Mouse (Mus musculus) heart, embryonic 10.5 days (tissue): Measurements from ENCODE around the gene Syde2. TPM values are rescaled to one million over a fixed set of nuclear protein-coding genes. Genes with fewer than 3 reads are reported as not detected.
"Not testable (repeated sequence)": the region's sequence is repeated elsewhere in the genome, so short reads cannot be mapped to it uniquely, and the experiment has no call there.

Experiments
- DNase-seq: peaks from one replicate; pipeline ENCODE4 v3.0.0-alpha.2; 2017; ENCODE audit warnings: low spot score
- H3K27ac ChIP-seq: fragments of 300-500 bp; sonication (generic); 2 replicates; pipeline ENCODE4 v1.5.1; 2016; ENCODE audit warnings: mild to moderate bottlenecking
- H3K27me3 ChIP-seq: fragments of 300-500 bp; sonication (generic); 2 replicates; pipeline ENCODE4 v1.6.1; 2016; ENCODE audit warnings: mild to moderate bottlenecking; ENCODE audit not compliant: poor library complexity, insufficient read depth, severe bottlenecking
- H3K36me3 ChIP-seq: fragments of 300-500 bp; sonication (generic); 2 replicates; pipeline ENCODE4 v1.6.1; 2016; ENCODE audit warnings: mild to moderate bottlenecking, moderate library complexity
- H3K4me1 ChIP-seq: fragments of 300-500 bp; sonication (generic); 2 replicates; pipeline ENCODE4 v1.6.1; 2016; ENCODE audit warnings: mild to moderate bottlenecking
- H3K4me3 ChIP-seq: fragments of 300-500 bp; sonication (generic); 2 replicates; pipeline ENCODE4 v1.5.1; 2016; ENCODE audit warnings: mild to moderate bottlenecking, moderate library complexity
- H3K9me3 ChIP-seq: fragments of 300-500 bp; sonication (generic); 2 replicates; pipeline ENCODE4 v1.6.1; 2016; ENCODE audit warnings: mild to moderate bottlenecking, moderate library complexity
- WGBS: fragments of 180-500 bp; shearing (Covaris S2); methylation state at CpG from one replicate; pipeline ENCODE4 v1.1.7; 2016; 5-methylcytosine and 5-hydroxymethylcytosine counted together
- polyA plus RNA-seq: library from polyadenylated mRNA; unstranded; fragments of >200 nt; fragmentation: Nextera tagmentation; extraction: Ambion mirVana; gene quantifications from 2 replicates; pipeline ENCODE4 v1.2.1, GENCODE M21; 2016

The Syde2 gene
- polyA plus RNA-seq, 1 experiment from 2014 or later, result 3.1 TPM

DNA sequence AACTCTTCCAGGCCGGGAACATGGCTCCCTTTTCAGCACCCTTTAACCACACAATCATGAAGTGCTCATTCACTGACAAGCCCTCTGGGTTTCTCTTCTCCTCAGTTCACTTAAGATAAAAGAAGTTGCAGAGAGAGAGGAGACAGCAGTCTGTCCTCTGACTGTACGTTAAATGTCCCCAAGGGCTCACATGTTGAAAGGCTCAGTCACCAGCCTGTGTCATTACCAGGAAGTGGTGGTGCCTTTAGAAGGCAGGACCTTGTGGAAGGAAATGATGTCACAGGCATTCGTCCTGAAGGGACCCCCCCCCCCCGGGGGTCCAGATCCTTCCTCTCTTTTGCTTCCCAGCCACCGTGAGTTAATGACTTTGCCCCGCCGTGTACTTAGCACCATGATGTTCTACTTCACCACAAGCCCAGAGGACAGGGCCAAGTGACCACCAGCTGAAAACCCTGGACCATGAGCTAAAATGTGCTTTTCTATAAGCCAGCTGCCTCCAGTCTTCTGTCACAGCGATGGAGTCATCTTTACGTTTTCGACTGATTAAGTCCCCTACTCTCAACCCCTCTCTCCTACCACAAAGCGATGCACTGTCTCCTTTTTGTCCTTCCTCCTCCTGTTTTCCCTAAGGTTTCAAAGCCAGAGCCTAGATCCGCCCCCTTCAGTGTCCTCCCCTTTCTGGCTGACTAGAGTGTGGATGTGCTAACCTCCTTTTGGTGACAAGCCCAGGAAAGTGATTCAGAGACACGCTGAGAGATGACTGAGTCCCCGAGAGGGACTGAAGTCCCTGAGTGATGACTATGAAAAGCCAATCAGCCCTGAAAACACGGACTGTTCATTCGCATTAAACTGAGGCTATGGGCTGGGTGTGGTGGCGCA, 36.1 kb upstream of the Syde2 start:
- H3K36me3 ChIP-seq, result no peaks in the 10 kb centered on the region
- WGBS, result 46% methylated on average over 17 of the region's 17 CpGs
- no peaks in the 10 kb centered on the region for H3K27me3 ChIP-seq
- no peaks in the 10 kb centered on the region for H3K9me3 ChIP-seq
- H3K4me3 ChIP-seq, result no peak overlapping the region
- peak overlapping the region; percentile 67; the same call in 1 of the 2 replicates for H3K27ac ChIP-seq
- H3K4me1 ChIP-seq, result peaks cover 39% of the 10 kb centered on the region
- no peak for DNase-seq

DNA sequence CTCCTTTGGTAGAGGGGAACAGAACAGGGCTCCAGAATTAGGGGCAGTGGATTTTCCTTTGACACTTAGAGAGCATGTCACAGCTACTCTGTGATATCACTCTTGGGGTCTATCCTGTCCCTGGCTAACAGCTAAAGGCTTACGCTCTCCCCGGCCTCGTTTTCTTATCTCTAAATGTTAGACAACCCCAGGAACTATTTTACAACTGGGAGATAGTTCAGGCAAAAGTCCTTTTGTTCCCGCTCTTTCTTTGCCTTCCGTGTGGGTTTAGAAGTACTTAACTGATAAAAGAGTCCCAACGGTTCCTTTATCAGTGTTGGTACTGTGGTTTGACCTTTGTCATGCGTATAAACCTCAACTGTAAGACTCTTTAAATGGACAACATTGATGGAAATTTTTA, 34.7 kb upstream of the Syde2 start:
- Histone ChIP-seq H3K4me1 (peaks cover 28% of the 10 kb centered on the region), H3K27ac (peak overlapping the region; percentile 72; the same call in 1 of the 2 replicates), H3K36me3 (no peaks in the 10 kb centered on the region), H3K4me3 (no peak overlapping the region), H3K9me3 (no peaks in the 10 kb centered on the region), H3K27me3 (no peaks in the 10 kb centered on the region)
- no peak for DNase-seq
- WGBS, result 16% methylated on average over 7 of the region's 7 CpGs

DNA sequence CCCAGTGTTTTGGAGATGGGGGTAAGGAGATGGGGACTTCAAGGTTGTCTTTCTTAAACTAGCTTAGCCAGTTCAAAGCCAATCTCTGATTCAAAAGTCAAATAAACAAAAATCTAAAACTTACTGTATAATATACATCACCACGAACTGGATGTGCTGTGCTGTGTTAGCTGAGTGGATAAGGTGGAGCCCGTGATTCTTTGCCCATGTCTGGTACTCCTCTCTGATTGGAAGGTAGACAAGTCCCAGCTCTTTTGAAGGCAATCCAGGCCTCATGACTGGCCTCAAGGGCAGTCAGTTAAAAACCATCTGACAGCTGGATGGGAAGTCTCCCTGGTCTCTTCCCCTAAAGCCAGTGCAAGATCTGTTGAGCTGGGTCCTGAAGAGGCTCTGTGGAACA, 34.3 kb upstream of the Syde2 start:
- H3K27ac ChIP-seq, result no peak overlapping the region
- 67% methylated on average over 2 of the region's 2 CpGs for WGBS
- no peak overlapping the region for H3K4me3 ChIP-seq
- DNase-seq, result no peak
- H3K9me3 ChIP-seq, result no peaks in the 10 kb centered on the region
- H3K4me1 ChIP-seq, result peaks cover 28% of the 10 kb centered on the region
- no peaks in the 10 kb centered on the region for H3K36me3 ChIP-seq
- no peaks in the 10 kb centered on the region for H3K27me3 ChIP-seq

DNA sequence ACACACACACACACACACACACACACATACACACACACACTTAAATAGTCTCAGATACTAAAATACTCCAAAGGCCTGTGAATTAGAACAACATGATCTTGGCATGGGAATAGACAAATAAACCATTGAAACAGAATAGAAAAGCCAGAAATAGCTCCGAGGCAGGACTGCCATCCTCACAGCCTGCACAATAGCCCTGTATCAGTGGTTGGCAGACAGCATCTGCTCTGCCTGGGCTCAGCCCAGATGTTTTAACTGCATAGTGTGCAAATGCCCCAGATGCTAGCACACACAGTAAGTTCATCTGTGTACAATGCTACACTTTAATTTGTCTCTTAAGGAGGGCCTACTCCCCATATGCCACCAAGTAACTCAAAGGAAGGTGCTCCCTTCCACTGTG, 27.8 kb upstream of the Syde2 start:
- H3K27me3 ChIP-seq, result peaks cover 6% of the 10 kb centered on the region; the same call in 1 of the 2 replicates
- no peak overlapping the region for H3K4me3 ChIP-seq
- WGBS, result 58% methylated on average over 1 of the region's 1 CpGs
- no peak overlapping the region for H3K27ac ChIP-seq
- H3K4me1 ChIP-seq, result peaks cover 26% of the 10 kb centered on the region
- no peaks in the 10 kb centered on the region for H3K36me3 ChIP-seq
- DNase-seq, result no peak
- H3K9me3 ChIP-seq, result no peaks in the 10 kb centered on the region

DNA sequence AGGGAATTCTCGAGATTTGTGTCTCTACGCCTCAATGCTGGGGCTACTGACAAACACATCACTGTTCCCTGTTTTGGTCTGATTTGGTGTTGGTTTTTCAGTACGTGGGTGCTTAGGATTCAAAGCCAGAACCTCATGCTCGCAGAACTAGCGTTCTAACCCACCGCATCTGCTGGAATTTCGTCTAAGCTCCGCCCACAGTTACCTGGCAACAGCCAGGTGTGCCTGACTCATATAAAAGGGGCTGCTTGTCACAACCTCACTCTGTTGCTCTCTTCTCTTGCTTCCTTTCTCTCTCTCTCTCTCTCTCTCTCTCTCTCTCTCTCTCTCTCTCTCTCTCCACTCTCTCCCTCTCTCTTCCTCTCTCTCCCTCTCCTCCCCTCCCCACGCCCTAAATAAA, 25.3 kb upstream of the Syde2 start:
- Histone ChIP-seq H3K27ac (peak overlapping the region; percentile 91), H3K4me1 (peaks cover 34% of the 10 kb centered on the region), H3K4me3 (no peak overlapping the region), H3K9me3 (no peaks in the 10 kb centered on the region), H3K36me3 (no peaks in the 10 kb centered on the region), H3K27me3 (peaks cover 6% of the 10 kb centered on the region; the same call in 1 of the 2 replicates)
- 33% methylated on average over 9 of the region's 9 CpGs for WGBS
- no peak for DNase-seq

DNA sequence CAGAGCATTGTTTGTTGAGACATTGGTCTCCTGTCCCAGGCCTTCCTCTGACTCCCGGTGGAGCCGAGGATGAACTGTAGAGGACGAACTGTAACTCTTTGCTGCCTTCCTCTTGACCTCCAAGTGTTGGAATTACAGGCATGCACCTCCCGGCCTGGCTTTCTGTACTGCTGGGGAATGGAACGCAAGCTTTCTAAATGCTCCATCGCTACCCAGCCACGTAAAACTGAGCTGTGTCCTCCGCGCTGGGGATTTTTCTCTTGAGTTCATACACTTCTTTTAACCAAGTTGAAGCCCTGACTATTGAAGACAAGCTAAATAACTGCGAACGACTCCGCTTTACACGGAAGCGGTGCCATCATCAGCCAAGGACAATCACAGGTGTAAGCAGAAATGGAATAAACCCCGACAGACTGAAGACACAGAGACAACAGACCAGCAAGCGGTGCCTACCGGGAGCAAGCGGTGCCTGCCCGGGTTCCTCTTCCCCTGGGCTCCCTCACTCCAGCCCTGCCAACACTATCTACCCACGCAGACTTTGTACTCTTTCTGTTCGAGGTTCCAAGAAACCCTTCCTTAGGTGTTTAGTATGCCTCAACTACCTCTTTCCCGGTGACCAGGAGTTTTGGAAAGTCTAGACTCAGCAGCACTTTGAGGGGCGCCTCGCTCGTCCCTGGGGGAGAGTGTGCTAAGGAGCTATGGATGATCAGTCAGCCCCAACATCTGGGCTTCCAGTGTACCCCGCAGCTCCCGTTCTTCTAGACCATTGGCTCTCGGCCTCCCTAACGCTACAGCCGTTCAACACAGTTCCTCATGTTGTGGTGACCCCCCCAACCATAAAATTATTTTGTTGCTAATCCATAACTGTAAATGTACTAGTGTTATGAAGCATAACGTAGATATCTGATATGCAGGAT, 24.3 kb upstream of the Syde2 start:
- Histone ChIP-seq H3K27ac (peak overlapping the region; percentile 91), H3K9me3 (no peaks in the 10 kb centered on the region), H3K27me3 (peaks cover 6% of the 10 kb centered on the region; the same call in 1 of the 2 replicates), H3K4me3 (peak overlapping the region; percentile 43), H3K4me1 (peaks cover 34% of the 10 kb centered on the region), H3K36me3 (no peaks in the 10 kb centered on the region)
- DNase-seq, result no peak
- 11% methylated on average over 31 of the region's 31 CpGs for WGBS

DNA sequence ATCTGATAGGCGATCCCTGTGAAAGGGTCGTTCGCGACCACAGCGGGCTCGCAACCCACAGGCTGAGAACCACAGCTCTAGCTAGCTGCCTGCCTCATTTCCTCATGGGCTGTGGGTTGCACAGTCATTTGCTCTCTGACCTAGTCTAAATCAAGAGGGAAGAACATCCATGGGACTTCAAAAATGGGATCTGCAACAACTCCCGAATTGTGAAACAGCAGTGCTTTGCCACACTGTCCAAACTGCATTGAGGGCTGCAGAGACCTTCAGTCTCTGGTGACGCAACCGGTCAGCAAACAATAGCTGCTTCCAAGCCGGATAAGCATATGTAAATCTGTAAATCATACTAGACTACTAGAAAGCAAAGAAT, 23.7 kb upstream of the Syde2 start:
- DNase-seq, result no peak
- peaks cover 36% of the 10 kb centered on the region for H3K4me1 ChIP-seq
- peak overlapping the region; percentile 91 for H3K27ac ChIP-seq
- peaks cover 6% of the 10 kb centered on the region; the same call in 1 of the 2 replicates for H3K27me3 ChIP-seq
- peak overlapping the region; percentile 43; the same call in 1 of the 2 replicates for H3K4me3 ChIP-seq
- no peaks in the 10 kb centered on the region for H3K9me3 ChIP-seq
- WGBS, result 8% methylated on average over 10 of the region's 10 CpGs
- H3K36me3 ChIP-seq, result no peaks in the 10 kb centered on the region

DNA sequence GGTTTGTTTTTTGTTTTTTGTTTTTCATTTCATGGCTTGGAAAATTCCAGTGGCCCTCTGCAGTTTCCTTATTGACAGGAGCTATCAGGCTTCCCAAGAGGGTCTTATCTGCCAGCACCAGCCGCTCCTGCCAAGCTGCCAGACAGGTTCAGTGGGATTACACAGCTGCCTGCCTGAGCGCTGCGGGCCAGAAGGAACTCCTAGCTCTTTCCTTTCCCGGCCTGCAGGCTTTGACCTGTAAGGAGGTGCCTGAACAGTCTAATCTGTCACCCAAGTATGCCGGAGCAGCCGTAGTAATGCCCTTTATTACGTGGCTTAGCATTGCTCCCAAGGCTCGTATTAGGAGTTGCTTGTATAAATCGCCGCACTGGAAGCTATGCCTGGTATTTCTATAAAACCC, 23.2 kb upstream of the Syde2 start:
- Histone ChIP-seq H3K36me3 (no peaks in the 10 kb centered on the region), H3K27ac (peak overlapping the region; percentile 91), H3K4me1 (peaks cover 41% of the 10 kb centered on the region), H3K4me3 (peak overlapping the region; percentile 43), H3K9me3 (no peaks in the 10 kb centered on the region), H3K27me3 (peaks cover 6% of the 10 kb centered on the region; the same call in 1 of the 2 replicates)
- whole genome bisulfite sequencing, result 2% methylated on average over 10 of the region's 10 CpGs
- peak; percentile 94 for DNase-seq

DNA sequence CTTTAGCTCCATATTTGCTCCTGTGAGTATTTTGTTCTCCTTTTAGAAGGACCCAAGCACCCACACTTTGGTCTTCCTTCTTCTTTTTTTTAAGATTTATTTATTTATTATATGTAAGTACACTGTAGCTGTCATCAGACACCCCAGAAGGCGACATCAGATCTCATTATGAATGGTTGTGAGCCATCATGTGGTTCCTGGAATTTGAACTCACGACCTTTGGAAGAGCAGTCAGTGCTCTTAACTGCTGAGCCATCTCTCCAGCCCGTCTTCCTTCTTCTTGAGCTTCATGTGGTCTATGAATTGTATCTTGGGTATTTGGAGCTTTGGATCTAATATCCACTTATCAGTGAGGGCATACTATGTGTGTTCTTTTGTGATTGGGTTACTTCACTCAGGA, 22.1 kb upstream of the Syde2 start:
- H3K36me3 ChIP-seq, H3K9me3 ChIP-seq, DNase-seq, H3K27me3 ChIP-seq, H3K4me3 ChIP-seq: not testable (repeated sequence)
- H3K4me1 ChIP-seq, result peaks cover 41% of the 10 kb centered on the region
- WGBS, result 75% methylated on average over 3 of the region's 3 CpGs
- H3K27ac ChIP-seq, result peak overlapping the region; percentile 91; the same call in 1 of the 2 replicates

DNA sequence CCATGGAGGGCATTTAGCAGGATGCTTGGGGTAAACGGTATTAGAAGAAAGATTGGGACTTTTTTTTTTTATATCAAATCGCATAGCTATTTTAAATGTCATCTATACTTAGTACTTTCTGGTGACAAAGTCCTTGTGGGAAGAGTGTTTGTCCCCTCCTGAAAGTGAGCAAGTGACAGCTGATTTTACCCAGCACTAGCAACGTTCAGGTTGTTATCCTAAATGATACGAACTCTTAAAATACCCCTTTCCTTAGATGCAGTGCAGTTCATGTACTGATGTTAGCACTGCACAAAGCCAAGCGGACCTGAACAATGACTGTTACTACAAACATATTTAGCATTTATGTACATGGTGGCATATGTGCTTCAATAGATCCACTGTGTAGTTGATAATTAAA, 20.9 kb upstream of the Syde2 start:
- peaks cover 6% of the 10 kb centered on the region; the same call in 1 of the 2 replicates for H3K27me3 ChIP-seq
- H3K4me3 ChIP-seq, result no peak overlapping the region
- WGBS, result 49% methylated on average over 5 of the region's 5 CpGs
- no peak for DNase-seq
- H3K9me3 ChIP-seq, result no peaks in the 10 kb centered on the region
- H3K36me3 ChIP-seq, result no peaks in the 10 kb centered on the region
- peaks cover 41% of the 10 kb centered on the region for H3K4me1 ChIP-seq
- H3K27ac ChIP-seq, result peak overlapping the region; percentile 70; the same call in 1 of the 2 replicates

DNA sequence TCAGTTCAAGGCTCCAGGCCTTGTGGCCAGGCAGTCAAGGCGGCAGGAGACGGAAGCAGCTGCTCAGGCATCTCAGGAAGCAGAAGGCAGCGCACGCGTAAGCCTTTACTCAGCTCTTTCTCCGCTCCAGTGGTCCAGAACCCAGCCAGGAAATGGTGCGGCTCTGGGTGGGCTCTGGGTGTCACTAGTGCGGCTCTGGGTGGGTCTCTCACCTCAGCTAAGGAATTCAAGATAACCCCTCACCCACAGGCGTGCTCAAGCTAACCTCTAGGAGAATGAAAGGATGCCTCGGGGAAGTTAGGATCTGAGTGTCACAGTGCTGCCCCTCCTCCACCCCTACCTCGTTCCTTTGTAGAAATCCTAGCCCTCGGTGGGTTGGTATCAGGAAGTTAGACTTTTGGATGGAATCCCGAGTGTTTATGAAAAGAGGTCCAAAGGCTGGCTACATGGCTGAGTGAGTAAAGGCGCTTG, 18.6 kb upstream of the Syde2 start:
- Histone ChIP-seq H3K27me3 (no peaks in the 10 kb centered on the region), H3K4me1 (peaks cover 20% of the 10 kb centered on the region), H3K36me3 (0 out of 2 replicates have a peak, but pooled peaks cover 1% of the 10 kb centered on the region), H3K9me3 (peaks cover 2% of the 10 kb centered on the region; the same call in 1 of the 2 replicates), H3K27ac (peak overlapping the region; percentile 73), H3K4me3 (no peak overlapping the region)
- 38% methylated on average over 14 of the region's 14 CpGs for WGBS
- no peak for DNase-seq

DNA sequence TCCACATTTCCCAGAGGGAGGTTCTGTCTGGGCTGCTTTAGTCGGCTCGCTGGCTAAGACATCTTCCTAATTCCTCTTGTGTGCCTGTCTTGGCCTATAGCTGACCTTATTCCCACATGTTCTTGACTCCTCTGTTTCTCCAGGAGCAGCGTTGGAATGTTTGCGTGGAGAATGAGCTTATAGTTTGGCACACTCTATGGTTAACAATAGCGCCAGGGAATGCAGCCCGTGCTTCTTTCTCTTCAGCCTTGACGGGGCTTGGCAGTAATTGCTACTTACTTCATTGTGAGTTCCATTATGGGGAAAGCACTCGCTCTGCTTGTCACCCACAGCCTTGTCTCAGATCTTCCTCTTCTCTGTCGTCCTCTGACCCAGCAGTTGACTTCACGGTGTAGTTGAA, 16.2 kb upstream of the Syde2 start:
- WGBS, result 84% methylated on average over 10 of the region's 10 CpGs
- Histone ChIP-seq H3K9me3 (peaks cover 9% of the 10 kb centered on the region), H3K4me1 (peaks cover 9% of the 10 kb centered on the region; the same call in 1 of the 2 replicates)

More for the DNA sequence above, 16.2 kb upstream of the Syde2 start:
- Histone ChIP-seq H3K27ac (no peak overlapping the region), H3K27me3 (no peaks in the 10 kb centered on the region), H3K36me3 (0 out of 2 replicates have a peak, but pooled peaks cover 6% of the 10 kb centered on the region), H3K4me3 (no peak overlapping the region)
- DNase-seq, result no peak
